Mouse (Mus musculus): ENCODE results near the gene Ms4a4c. TPM values are rescaled to one million over a fixed set of nuclear protein-coding genes. Genes with fewer than 3 reads are reported as not detected.

The Ms4a4c gene
- total and polyA plus RNA-seq, 2 experiments from 2014 or later: 0.94 TPM; not detected in 1

DNA sequence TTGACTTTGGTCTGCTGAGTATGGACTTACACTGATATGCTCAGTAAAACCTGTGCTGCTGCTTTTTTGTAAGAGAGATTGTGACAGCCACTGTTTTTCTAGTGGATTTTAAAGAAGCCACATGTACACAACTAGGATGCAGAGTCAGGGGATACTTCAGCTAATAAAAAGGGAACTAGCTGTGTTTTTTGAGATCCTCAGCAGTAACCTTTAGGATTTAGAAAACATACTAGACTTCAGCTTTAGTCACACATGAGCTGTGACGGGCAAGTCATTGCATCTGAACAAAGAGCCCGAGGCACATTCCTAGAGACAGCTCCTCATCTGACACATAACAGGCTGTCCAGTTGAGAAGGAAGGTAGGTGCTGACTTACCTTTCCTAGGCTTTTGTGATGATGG, 29.3 kb upstream of the Ms4a4c start, which contains the start of gene Ms4a4a:
TSS of gene Ms4a4a (plus strand) at position 251 of the 400 bp plus-strand sequence.
- Histone ChIP-seq H3K9ac (replicated peaks; ENCODE audit: low read depth, low read length) (no peak within 1 kb of the TSS), H3K27ac (ENCODE audit: low read depth) (no peak within 1 kb of the TSS), H3K36me3 (replicated peaks; ENCODE audit: control insufficient read depth, insufficient read depth, low read length) (no peaks in the 10 kb centered on the region), H3K4me1 (ENCODE audit: control insufficient read depth, insufficient read depth) (no peaks in the 10 kb centered on the region), H3K9me3 (replicated peaks; ENCODE audit: control insufficient read depth, low read length) (no peaks in the 10 kb centered on the region), H3K4me3 (ENCODE audit: low read depth, low read length) (no peak within 1 kb of the TSS), H3K4me2 (ENCODE audit: low read depth, low read length) (no peak within 1 kb of the TSS), H3K27me3 (ENCODE audit: control insufficient read depth, insufficient read depth, low read length) (no peaks in the 10 kb centered on the region)
- TF ChIP-seq CTCF (IDR thresholded peaks at IDR 0.05; ENCODE audit: low read depth): no peak
- TF ChIP-seq EP300 (IDR thresholded peaks at IDR 0.05; ENCODE audit: low read depth): no peak
- ATAC-seq (ENCODE audit: insufficient read depth, low read depth) (no peak), DNase-seq (ENCODE audit: low spot score) (no peak)
- WGBS: 73% methylated on average over 2 of the region's 2 CpGs

GRCm38 (mm10) chr19:11376399-11376798, 28.2 kb upstream of the Ms4a4c start:
- H3K36me3 ChIP-seq (replicated peaks; ENCODE audit: control insufficient read depth, insufficient read depth, low read length): no peaks in the 10 kb centered on the region
- no peaks in the 10 kb centered on the region for H3K4me1 ChIP-seq (ENCODE audit: control insufficient read depth, insufficient read depth)
- TF ChIP-seq CTCF (IDR thresholded peaks at IDR 0.05; ENCODE audit: low read depth): no peak
- TF ChIP-seq EP300 (IDR thresholded peaks at IDR 0.05; ENCODE audit: low read depth): no peak
- 66% methylated on average over 2 of the region's 2 CpGs for WGBS
- no peak overlapping the region for H3K27ac ChIP-seq (ENCODE audit: low read depth)
- no peak overlapping the region for H3K9ac ChIP-seq (replicated peaks; ENCODE audit: low read depth, low read length)
- H3K4me3 ChIP-seq (ENCODE audit: low read depth, low read length): no peak overlapping the region
- H3K9me3 ChIP-seq (replicated peaks; ENCODE audit: control insufficient read depth, low read length): no peaks in the 10 kb centered on the region
- no peak overlapping the region for H3K4me2 ChIP-seq (ENCODE audit: low read depth, low read length)
- ATAC-seq (ENCODE audit: insufficient read depth, low read depth) (no peak), DNase-seq (ENCODE audit: low spot score) (no peak)
- H3K27me3 ChIP-seq (ENCODE audit: control insufficient read depth, insufficient read depth, low read length): no peaks in the 10 kb centered on the region

- H3K36me3 ChIP-seq (replicated peaks; ENCODE audit: control insufficient read depth, insufficient read depth, low read length): no peaks in the 10 kb centered on the region
- H3K4me3 ChIP-seq (ENCODE audit: low read depth, low read length): no peak overlapping the region
- no peak overlapping the region for H3K27ac ChIP-seq (ENCODE audit: low read depth)
- no peaks in the 10 kb centered on the region for H3K27me3 ChIP-seq (ENCODE audit: control insufficient read depth, insufficient read depth, low read length)
- no peak overlapping the region for H3K4me2 ChIP-seq (ENCODE audit: low read depth, low read length)
- TF ChIP-seq CTCF (IDR thresholded peaks at IDR 0.05; ENCODE audit: low read depth) (no peak), EP300 (IDR thresholded peaks at IDR 0.05; ENCODE audit: low read depth) (no peak)
- DNase-seq (ENCODE audit: low spot score) (no peak), ATAC-seq (ENCODE audit: insufficient read depth, low read depth) (no peak)
- H3K9ac ChIP-seq (replicated peaks; ENCODE audit: low read depth, low read length): no peak overlapping the region
- H3K4me1 ChIP-seq (ENCODE audit: control insufficient read depth, insufficient read depth): no peaks in the 10 kb centered on the region
- H3K9me3 ChIP-seq (replicated peaks; ENCODE audit: control insufficient read depth, low read length): no peaks in the 10 kb centered on the region
- WGBS: 65% methylated on average over 2 of the region's 2 CpGs
Observed at GRCm38 (mm10) chr19:11387109-11387508, 17.5 kb upstream of the Ms4a4c start.

GRCm38 (mm10) chr19:11387685-11388084, 16.9 kb upstream of the Ms4a4c start:
- TF ChIP-seq CTCF (IDR thresholded peaks at IDR 0.05; ENCODE audit: low read depth) (no peak), EP300 (IDR thresholded peaks at IDR 0.05; ENCODE audit: low read depth) (no peak)
- WGBS: 56% methylated on average over 4 of the region's 4 CpGs

DNA sequence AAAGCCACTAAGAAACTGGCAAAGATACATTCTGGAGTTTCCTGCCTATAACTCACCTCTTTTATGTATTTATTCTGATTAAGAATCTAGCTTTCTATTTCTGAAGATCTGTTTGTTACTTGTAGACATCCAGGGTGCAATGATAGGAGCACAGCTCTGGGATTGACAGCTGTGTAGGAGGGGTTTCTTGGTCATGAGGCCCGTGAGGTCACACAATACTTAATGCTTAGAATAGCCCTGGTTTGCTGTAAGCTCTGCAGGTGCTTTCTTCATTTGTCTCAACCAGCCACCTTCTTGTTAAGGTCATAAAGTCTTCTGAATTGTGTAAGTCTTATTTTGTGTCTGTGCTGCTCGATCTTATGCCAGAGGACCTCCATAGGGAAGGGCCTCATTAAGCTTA, 15.6 kb upstream of the Ms4a4c start:
- H3K27ac ChIP-seq (ENCODE audit: low read depth): no peak overlapping the region
- H3K9me3 ChIP-seq (replicated peaks; ENCODE audit: control insufficient read depth, low read length): no peaks in the 10 kb centered on the region
- ATAC-seq (ENCODE audit: insufficient read depth, low read depth): no peak
- no peaks in the 10 kb centered on the region for H3K36me3 ChIP-seq (replicated peaks; ENCODE audit: control insufficient read depth, insufficient read depth, low read length)
- WGBS: 61% methylated on average over 2 of the region's 2 CpGs
- no peak overlapping the region for H3K9ac ChIP-seq (replicated peaks; ENCODE audit: low read depth, low read length)
- H3K4me2 ChIP-seq (ENCODE audit: low read depth, low read length): no peak overlapping the region
- no peaks in the 10 kb centered on the region for H3K27me3 ChIP-seq (ENCODE audit: control insufficient read depth, insufficient read depth, low read length)
- H3K4me1 ChIP-seq (ENCODE audit: control insufficient read depth, insufficient read depth): no peaks in the 10 kb centered on the region
- no peak for DNase-seq (ENCODE audit: low spot score)
- no peak overlapping the region for H3K4me3 ChIP-seq (ENCODE audit: low read depth, low read length)
- no peak for TF ChIP-seq EP300 (IDR thresholded peaks at IDR 0.05; ENCODE audit: low read depth)
- TF ChIP-seq CTCF (IDR thresholded peaks at IDR 0.05; ENCODE audit: low read depth): no peak

More at GRCm38 (mm10) chr19:11387685-11388084, 16.9 kb upstream of the Ms4a4c start:
- Histone ChIP-seq H3K4me3 (ENCODE audit: low read depth, low read length) (no peak overlapping the region), H3K9ac (replicated peaks; ENCODE audit: low read depth, low read length) (no peak overlapping the region), H3K27me3 (ENCODE audit: control insufficient read depth, insufficient read depth, low read length) (no peaks in the 10 kb centered on the region), H3K27ac (ENCODE audit: low read depth) (no peak overlapping the region), H3K36me3 (replicated peaks; ENCODE audit: control insufficient read depth, insufficient read depth, low read length) (no peaks in the 10 kb centered on the region), H3K9me3 (replicated peaks; ENCODE audit: control insufficient read depth, low read length) (no peaks in the 10 kb centered on the region), H3K4me2 (ENCODE audit: low read depth, low read length) (no peak overlapping the region), H3K4me1 (ENCODE audit: control insufficient read depth, insufficient read depth) (no peaks in the 10 kb centered on the region)
- ATAC-seq (ENCODE audit: insufficient read depth, low read depth): no peak
- no peak for DNase-seq (ENCODE audit: low spot score)

GRCm38 (mm10) chr19:11395769-11396168, 8.8 kb upstream of the Ms4a4c start:
- Histone ChIP-seq H3K4me3 (ENCODE audit: low read depth, low read length) (no peak overlapping the region), H3K27ac (ENCODE audit: low read depth) (no peak overlapping the region), H3K27me3 (ENCODE audit: control insufficient read depth, insufficient read depth, low read length) (no peaks in the 10 kb centered on the region), H3K9me3 (replicated peaks; ENCODE audit: control insufficient read depth, low read length) (no peaks in the 10 kb centered on the region), H3K4me1 (ENCODE audit: control insufficient read depth, insufficient read depth) (no peaks in the 10 kb centered on the region), H3K4me2 (ENCODE audit: low read depth, low read length) (no peak overlapping the region), H3K9ac (replicated peaks; ENCODE audit: low read depth, low read length) (no peak overlapping the region), H3K36me3 (replicated peaks; ENCODE audit: control insufficient read depth, insufficient read depth, low read length) (no peaks in the 10 kb centered on the region)
- TF ChIP-seq CTCF (IDR thresholded peaks at IDR 0.05; ENCODE audit: low read depth) (no peak), EP300 (IDR thresholded peaks at IDR 0.05; ENCODE audit: low read depth) (no peak)
- ATAC-seq (ENCODE audit: insufficient read depth, low read depth) (no peak), DNase-seq (ENCODE audit: low spot score) (no peak)

Data from heart, postnatal 0 days (tissue).